ENCODE assay signal across 8 mouse cellular contexts in genomic region chr11:69419443-69419812, GRCm38 (mm10). TPM values are rescaled to one million over a fixed set of nuclear protein-coding genes. Genes with fewer than 3 reads are reported as not detected.
A peak's percentile ranks its signal among the peaks of the same experiment; 100 is the strongest.
DNase-seq lines count a peak whose midpoint lies in the region; ATAC-seq and TF ChIP-seq lines count a peak whose summit lies in the region.

No protein-coding gene starts in this region.

- peak overlapping the region; percentile 99 for H3K27ac ChIP-seq in kidney, postnatal 0 days
- peak overlapping the region; percentile 80 for H3K27ac ChIP-seq in macrophage

- peak overlapping the region; percentile 73 for H3K4me3 ChIP-seq in kidney, postnatal 0 days (replicated peaks; ENCODE audit: low read depth, low read length)
- peak overlapping the region; percentile 34 for H3K4me3 ChIP-seq in macrophage (ENCODE audit: inconsistent target)

- intact Hi-C loops in left cerebral cortex, postnatal 25 days (cut with DNase I) = loop anchor here (5.0 kb wide), 1 partner anchor 322 kb away; the partner anchor contains the start of gene Per1

- H3K9me3 ChIP-seq in kidney, postnatal 0 days (replicated peaks; ENCODE audit: low read length) = no peaks in the 10 kb centered on the region

- H3K27me3 ChIP-seq in kidney, postnatal 0 days (ENCODE audit: insufficient read depth, low read length) = 0 out of 2 replicates have a peak, but pooled peaks cover 2% of the 10 kb centered on the region

- ATAC-seq in kidney, postnatal 0 days (replicated peaks; ENCODE audit: low FRiP score, low read depth) = no peak

- H3K4me1 ChIP-seq in kidney, postnatal 0 days (replicated peaks; ENCODE audit: insufficient read depth, low read length) = peaks cover 18% of the 10 kb centered on the region

- no peaks in the 10 kb centered on the region for H3K79me2 ChIP-seq in macrophage (ENCODE audit: inconsistent target)

- peak; percentile 73 for TF ChIP-seq CTCF in kidney, postnatal 0 days (IDR thresholded peaks at IDR 0.05; ENCODE audit: low read depth)

- H3K4me2 ChIP-seq in kidney, postnatal 0 days (ENCODE audit: low read length) = peak overlapping the region; percentile 95

- WGBS in kidney, postnatal 0 days = under 1% methylated on average over 19 of the region's 19 CpGs
- 1% methylated on average over 18 of the region's 19 CpGs for WGBS in macrophage (ENCODE audit: missing documents)

- H3K36me3 ChIP-seq in kidney, postnatal 0 days (ENCODE audit: insufficient read depth, low read length) = no peaks in the 10 kb centered on the region
- no peaks in the 10 kb centered on the region for H3K36me3 ChIP-seq in macrophage (ENCODE audit: inconsistent target)

- peak; percentile 57 to 78 for DNase-seq in left cerebral cortex, postnatal 25 days (ENCODE audit: low spot score in 2 of 2)
- no peak for DNase-seq in left cerebral cortex, adult 8-10 months (ENCODE audit: low spot score in 2 of 2)
- DNase-seq in cerebellum, postnatal 10 days = peak; percentile 78 to 80
- peak; percentile 33 for DNase-seq in heart, adult 8-10 months (ENCODE audit: low spot score)
- peak; percentile 86 for DNase-seq in kidney, postnatal 0 days (ENCODE audit: low spot score)
- DNase-seq in testis, postnatal 14 days (ENCODE audit: low spot score) = peak; percentile 48
- no peak for DNase-seq in urinary bladder, adult 2 months (ENCODE audit: low spot score)

- H3K9ac ChIP-seq in kidney, postnatal 0 days (ENCODE audit: low read depth, low read length) = peak overlapping the region; percentile 51

RNA-seq across cellular contexts. Expression of gene Kdm6b, which starts 6.0 kb away (rescaled TPM):
- 10 to 100 TPM; 23.3 to 25.3 TPM for total RNA-seq in left cerebral cortex, postnatal 25 days (2021)
- total RNA-seq in left cerebral cortex, adult 8-10 months (2022) = 10 to 100 TPM; 17.3 to 29.2 (median 21.9) TPM
- total RNA-seq in heart, adult 8-10 months (2022) = 10 to 100 TPM; 19.1 to 26.2 (median 22.3) TPM
- 23.2 and 26.8 TPM in 2 replicates for polyA plus RNA-seq in kidney, postnatal 0 days (2015; fragmentation: Nextera tagmentation; extraction: Ambion mirVana)
- 100 to 1,000 TPM in 17 of 26 experiments, 10 to 100 TPM in 9; 22.8 to 979 (median 248) TPM for total RNA-seq in macrophage (2018; cell fraction: chromatin; rRNA removed)
- total RNA-seq in macrophage (2018; cell fraction: cytosol; rRNA removed) = 100 to 1,000 TPM in 4 of 26 experiments, 10 to 100 TPM in 22; 10.2 to 238 (median 34.9) TPM
- total RNA-seq in macrophage (2018; cell fraction: nucleus; rRNA removed) = 100 to 1,000 TPM in 14 of 26 experiments, 10 to 100 TPM in 12; 16.8 to 645 (median 137) TPM
- 4.5 to 15.0 TPM (median 11.0 TPM) in 3 replicates for polyA plus RNA-seq in macrophage (2018)
- polyA plus RNA-seq in urinary bladder, adult 2 months (2012; rRNA removed) = 3.3 and 10.7 TPM in 2 replicates

RNA-seq across cellular contexts. Expression of gene Tmem88, which starts 21.4 kb away (rescaled TPM):
- 1 to 10 TPM; 3.6 to 3.8 TPM for total RNA-seq in left cerebral cortex, postnatal 25 days (2021)
- total RNA-seq in left cerebral cortex, adult 8-10 months (2022) = 1 to 10 TPM; 3.3 to 4.8 (median 3.5) TPM
- 10 to 100 TPM; 13.2 to 24.7 (median 19.5) TPM for total RNA-seq in heart, adult 8-10 months (2022)
- 55.5 and 61.3 TPM in 2 replicates for polyA plus RNA-seq in kidney, postnatal 0 days (2015; fragmentation: Nextera tagmentation; extraction: Ambion mirVana)
- 10 to 100 TPM in 7 of 26 experiments, 1 to 10 TPM in 15, under 1 TPM in 3, not detected in 1; 0.46 to 36.3 (median 4.9) TPM for total RNA-seq in macrophage (2018; cell fraction: chromatin; rRNA removed)
- 1 to 10 TPM in 4 of 26 experiments, under 1 TPM in 19, not detected in 3; 0.05 to 1.7 (median 0.34) TPM for total RNA-seq in macrophage (2018; cell fraction: cytosol; rRNA removed)
- 10 to 100 TPM in 6 of 26 experiments, 1 to 10 TPM in 13, under 1 TPM in 1, not detected in 6; 0.36 to 23.4 (median 3.3) TPM for total RNA-seq in macrophage (2018; cell fraction: nucleus; rRNA removed)
- 0.09 TPM in 1 of 3 replicates, not detected in the others for polyA plus RNA-seq in macrophage (2018)
- polyA plus RNA-seq in urinary bladder, adult 2 months (2012; rRNA removed) = 11.5 and 11.6 TPM in 2 replicates

RNA-seq across cellular contexts. Expression of gene Cyb5d1, which starts 24.0 kb away (rescaled TPM):
- 10 to 100 TPM; 35.9 to 41.3 TPM for total RNA-seq in left cerebral cortex, postnatal 25 days (2021)
- 10 to 100 TPM; 38.0 to 43.7 (median 42.5) TPM for total RNA-seq in left cerebral cortex, adult 8-10 months (2022)
- total RNA-seq in heart, adult 8-10 months (2022) = 10 to 100 TPM; 33.3 to 39.8 (median 36.9) TPM
- polyA plus RNA-seq in kidney, postnatal 0 days (2015; fragmentation: Nextera tagmentation; extraction: Ambion mirVana) = 16.6 and 19.8 TPM in 2 replicates
- 10 to 100 TPM; 10.2 to 51.5 (median 24.5) TPM for total RNA-seq in macrophage (2018; cell fraction: chromatin; rRNA removed)
- total RNA-seq in macrophage (2018; cell fraction: cytosol; rRNA removed) = 10 to 100 TPM; 16.0 to 40.0 (median 24.4) TPM
- 10 to 100 TPM; 17.0 to 48.9 (median 26.3) TPM for total RNA-seq in macrophage (2018; cell fraction: nucleus; rRNA removed)
- polyA plus RNA-seq in macrophage (2018) = 25.0 to 35.1 TPM (median 31.3 TPM) in 3 replicates
- polyA plus RNA-seq in urinary bladder, adult 2 months (2012; rRNA removed) = 43.0 and 48.0 TPM in 2 replicates

RNA-seq across cellular contexts. Expression of gene Naa38, which starts 24.1 kb away (rescaled TPM):
- total RNA-seq in left cerebral cortex, postnatal 25 days (2021) = 100 to 1,000 TPM; 105 to 109 TPM
- total RNA-seq in left cerebral cortex, adult 8-10 months (2022) = 100 to 1,000 TPM in 3 of 4 experiments, 10 to 100 TPM in 1; 99.9 to 140 (median 114) TPM
- total RNA-seq in heart, adult 8-10 months (2022) = 100 to 1,000 TPM; 109 to 140 (median 120) TPM
- polyA plus RNA-seq in kidney, postnatal 0 days (2015; fragmentation: Nextera tagmentation; extraction: Ambion mirVana) = 183 and 198 TPM in 2 replicates
- 10 to 100 TPM in 1 of 26 experiments, 1 to 10 TPM in 18, not detected in 7; 1.8 to 14.1 (median 4.3) TPM for total RNA-seq in macrophage (2018; cell fraction: chromatin; rRNA removed)
- 100 to 1,000 TPM in 5 of 26 experiments, 10 to 100 TPM in 21; 63.9 to 111 (median 87.7) TPM for total RNA-seq in macrophage (2018; cell fraction: cytosol; rRNA removed)
- 10 to 100 TPM in 19 of 26 experiments, 1 to 10 TPM in 7; 5.4 to 34.6 (median 15.8) TPM for total RNA-seq in macrophage (2018; cell fraction: nucleus; rRNA removed)
- polyA plus RNA-seq in macrophage (2018) = 60.0 to 104 TPM (median 95.8 TPM) in 3 replicates
- polyA plus RNA-seq in urinary bladder, adult 2 months (2012; rRNA removed) = 143 and 188 TPM in 2 replicates

RNA-seq across cellular contexts. Expression of gene Chd3, which starts 50.2 kb away (rescaled TPM):
- 100 to 1,000 TPM; 449 to 474 TPM for total RNA-seq in left cerebral cortex, postnatal 25 days (2021)
- total RNA-seq in left cerebral cortex, adult 8-10 months (2022) = 100 to 1,000 TPM; 370 to 420 (median 387) TPM
- 10 to 100 TPM; 16.7 to 20.4 (median 18.3) TPM for total RNA-seq in heart, adult 8-10 months (2022)
- polyA plus RNA-seq in kidney, postnatal 0 days (2015; fragmentation: Nextera tagmentation; extraction: Ambion mirVana) = 38.0 and 42.3 TPM in 2 replicates
- 100 to 1,000 TPM in 25 of 26 experiments, 10 to 100 TPM in 1; 63.9 to 453 (median 249) TPM for total RNA-seq in macrophage (2018; cell fraction: chromatin; rRNA removed)
- 10 to 100 TPM; 29.0 to 87.7 (median 51.6) TPM for total RNA-seq in macrophage (2018; cell fraction: cytosol; rRNA removed)
- 100 to 1,000 TPM in 19 of 26 experiments, 10 to 100 TPM in 7; 53.3 to 254 (median 120) TPM for total RNA-seq in macrophage (2018; cell fraction: nucleus; rRNA removed)
- 43.6 to 105 TPM (median 82.3 TPM) in 3 replicates for polyA plus RNA-seq in macrophage (2018)
- 85.5 and 132 TPM in 2 replicates for polyA plus RNA-seq in urinary bladder, adult 2 months (2012; rRNA removed)

Comparison
In these comparisons a context has a peak if more than half of its experiments do, and no peak if none do; other contexts are left out.
1. DNase-seq: peak in left cerebral cortex, postnatal 25 days (2 of 2), cerebellum, postnatal 10 days (2 of 2), heart, adult 8-10 months (single experiment), kidney, postnatal 0 days (single experiment) and testis, postnatal 14 days (single experiment); none in left cerebral cortex, adult 8-10 months (0 of 2) and urinary bladder, adult 2 months (single experiment).